Mouse (Mus musculus): Measurements from ENCODE around the gene Colq. TPM values are rescaled to one million over a fixed set of nuclear protein-coding genes. Genes with fewer than 3 reads are reported as not detected.
"Not testable (repeated sequence)": the region's sequence is repeated elsewhere in the genome, so short reads cannot be mapped to it uniquely, and the experiment has no call there.

Gene Colq
- total RNA-seq (2021) = under 1 TPM; 0.32 to 0.43 TPM
- long read RNA-seq, experiment 1, partial matches to known transcripts = 0 of 1 reads
- long read RNA-seq, experiment 1, other reads (novel, unspliced or antisense) = 0 of 1 reads
- long read RNA-seq, experiment 2, partial matches to known transcripts = 1 of 3 reads
- long read RNA-seq, experiment 2, other reads (novel, unspliced or antisense) = 0 of 3 reads

GRCm38 (mm10) chr14:31591243-31591642 lies at the start of gene Colq:
TSS of gene Colq (minus strand) at chr14:31591343.
- no peak for DNase-seq (ENCODE audit: low spot score in 2 of 2)

- no peak for DNase-seq (ENCODE audit: low spot score in 2 of 2)
Measured at GRCm38 (mm10) chr14:31640346-31640889, 49.3 kb upstream of the Colq start, which contains the start of gene Gm49387. TSS of gene Gm49387 (minus strand) at chr14:31640878.

- DNase-seq (ENCODE audit: low spot score in 2 of 2) = no peak
Measured at GRCm38 (mm10) chr14:31630677-31631076, 39.5 kb upstream of the Colq start.

GRCm38 (mm10) chr14:31622748-31623147 lies 31.6 kb upstream of the Colq start:
- no peak for DNase-seq (ENCODE audit: low spot score in 2 of 2)

GRCm38 (mm10) chr14:31620591-31621223 lies 29.6 kb upstream of the Colq start:
- no peak for DNase-seq (ENCODE audit: low spot score in 2 of 2)

GRCm38 (mm10) chr14:31617997-31618396 lies 26.9 kb upstream of the Colq start:
- no peak for DNase-seq (ENCODE audit: low spot score in 2 of 2)

- no peak for DNase-seq (ENCODE audit: low spot score in 2 of 2)
Measured at GRCm38 (mm10) chr14:31617204-31617603, 26.1 kb upstream of the Colq start.

- DNase-seq (ENCODE audit: low spot score in 2 of 2) = no peak
Measured at GRCm38 (mm10) chr14:31613671-31614070, 22.5 kb upstream of the Colq start.

GRCm38 (mm10) chr14:31611986-31612385 lies 20.8 kb upstream of the Colq start:
- DNase-seq (ENCODE audit: low spot score in 2 of 2) = no peak

GRCm38 (mm10) chr14:31605514-31605913 lies 14.4 kb upstream of the Colq start:
- DNase-seq (ENCODE audit: low spot score in 2 of 2) = no peak

- DNase-seq (ENCODE audit: low spot score in 2 of 2) = no peak
Measured at GRCm38 (mm10) chr14:31604916-31605315, 13.8 kb upstream of the Colq start.

GRCm38 (mm10) chr14:31602616-31602979 lies 11.5 kb upstream of the Colq start:
- not testable (repeated sequence) for DNase-seq (ENCODE audit: low spot score in 2 of 2)

GRCm38 (mm10) chr14:31601908-31602615 lies 10.9 kb upstream of the Colq start:
- DNase-seq (ENCODE audit: low spot score in 2 of 2) = no peak

GRCm38 (mm10) chr14:31597446-31597845 lies 6.3 kb upstream of the Colq start:
- DNase-seq (ENCODE audit: low spot score in 2 of 2) = no peak

GRCm38 (mm10) chr14:31596408-31596807 lies 5.3 kb upstream of the Colq start:
- no peak for DNase-seq (ENCODE audit: low spot score in 2 of 2)

GRCm38 (mm10) chr14:31594693-31595092 lies 3.5 kb upstream of the Colq start:
- no peak for DNase-seq (ENCODE audit: low spot score in 2 of 2)

- DNase-seq (ENCODE audit: low spot score in 2 of 2) = no peak
Measured at GRCm38 (mm10) chr14:31593036-31593435, 1.9 kb upstream of the Colq start.

- DNase-seq (ENCODE audit: low spot score in 2 of 2) = no peak
Measured at GRCm38 (mm10) chr14:31586451-31586850, 4.7 kb downstream of the Colq start.

- DNase-seq (ENCODE audit: low spot score in 2 of 2) = no peak
Measured at GRCm38 (mm10) chr14:31583082-31583481, 8.1 kb downstream of the Colq start.

- DNase-seq (ENCODE audit: low spot score in 2 of 2) = no peak
Measured at GRCm38 (mm10) chr14:31577966-31578735, 13.0 kb downstream of the Colq start.
